Mouse (Mus musculus): ENCODE data around the gene Gramd1b.

GRCm38 (mm10) chr9:40376139-40376541 lies 155.0 kb downstream of the Gramd1b start:
- TF ChIP-seq CTCF (IDR thresholded peaks at IDR 0.05; ENCODE audit: insufficient read depth, low read depth, low read length) (no peak), POLR2A (IDR thresholded peaks at IDR 0.05; ENCODE audit: insufficient read depth, low read depth, low read length) (no peak)
